Mouse (Mus musculus): ENCODE measurements at regions not wholly inside any gene's neighbourhood (a gene's known extent, or its start where the extent isn't known, plus 50 kb on each side); places are given as distances from the start of the nearest gene placed in this dataset.

DNA sequence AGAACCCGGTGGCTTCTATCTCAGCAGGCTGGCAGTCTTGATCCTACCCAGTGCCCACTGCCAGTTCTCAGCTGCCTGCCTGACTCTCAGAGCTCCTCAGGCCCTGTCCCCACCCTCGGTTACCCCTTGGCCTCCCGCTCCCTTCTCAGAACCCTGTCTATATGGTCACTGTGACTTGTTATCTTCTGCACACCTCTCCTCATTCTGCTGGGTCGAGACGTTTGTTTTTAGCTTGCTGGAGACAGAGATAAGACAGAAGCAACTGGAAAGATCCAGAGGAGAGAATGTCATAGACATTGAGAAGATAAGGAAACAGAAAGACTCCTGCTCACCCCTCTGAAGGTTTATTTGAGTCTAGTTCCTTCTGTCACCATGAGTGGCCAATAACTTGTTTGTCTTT lies 53.8 kb upstream of the Phc1 start:
- DNase-seq (ENCODE audit: low read depth, low spot score), result no peak

DNA sequence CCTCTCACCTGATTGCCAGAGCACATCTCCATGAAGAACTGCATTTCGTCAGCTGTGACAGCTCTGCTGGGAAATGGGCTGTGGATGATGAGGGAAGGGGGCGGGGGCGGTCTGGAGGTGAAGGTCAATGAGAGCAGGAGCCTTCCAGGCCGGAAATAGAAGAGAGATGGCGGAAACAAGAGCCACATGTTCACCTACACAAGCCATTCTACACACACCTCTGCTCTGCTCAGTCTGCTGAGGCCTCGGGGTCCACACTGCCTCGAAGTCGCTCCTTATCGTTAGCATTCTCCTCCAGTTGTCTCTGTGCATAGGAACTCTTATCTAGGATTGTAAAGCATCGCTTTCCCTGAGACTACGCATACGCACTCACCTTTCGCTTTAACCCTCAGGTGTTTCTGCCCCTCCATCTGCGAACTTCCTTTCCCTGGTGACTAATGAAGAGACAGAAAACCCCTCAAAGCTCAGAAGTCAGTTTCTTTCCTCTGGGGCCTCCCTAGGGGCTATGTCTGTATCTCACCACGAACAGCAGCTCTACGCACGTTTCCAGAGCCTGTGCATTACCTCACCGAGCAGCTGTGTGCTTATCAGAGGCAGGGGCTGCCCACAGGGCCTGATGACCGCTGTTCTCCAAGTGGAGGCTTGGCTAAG lies 53.0 kb upstream of the Phc1 start:
- no peak for DNase-seq (ENCODE audit: low read depth, low spot score)

DNA sequence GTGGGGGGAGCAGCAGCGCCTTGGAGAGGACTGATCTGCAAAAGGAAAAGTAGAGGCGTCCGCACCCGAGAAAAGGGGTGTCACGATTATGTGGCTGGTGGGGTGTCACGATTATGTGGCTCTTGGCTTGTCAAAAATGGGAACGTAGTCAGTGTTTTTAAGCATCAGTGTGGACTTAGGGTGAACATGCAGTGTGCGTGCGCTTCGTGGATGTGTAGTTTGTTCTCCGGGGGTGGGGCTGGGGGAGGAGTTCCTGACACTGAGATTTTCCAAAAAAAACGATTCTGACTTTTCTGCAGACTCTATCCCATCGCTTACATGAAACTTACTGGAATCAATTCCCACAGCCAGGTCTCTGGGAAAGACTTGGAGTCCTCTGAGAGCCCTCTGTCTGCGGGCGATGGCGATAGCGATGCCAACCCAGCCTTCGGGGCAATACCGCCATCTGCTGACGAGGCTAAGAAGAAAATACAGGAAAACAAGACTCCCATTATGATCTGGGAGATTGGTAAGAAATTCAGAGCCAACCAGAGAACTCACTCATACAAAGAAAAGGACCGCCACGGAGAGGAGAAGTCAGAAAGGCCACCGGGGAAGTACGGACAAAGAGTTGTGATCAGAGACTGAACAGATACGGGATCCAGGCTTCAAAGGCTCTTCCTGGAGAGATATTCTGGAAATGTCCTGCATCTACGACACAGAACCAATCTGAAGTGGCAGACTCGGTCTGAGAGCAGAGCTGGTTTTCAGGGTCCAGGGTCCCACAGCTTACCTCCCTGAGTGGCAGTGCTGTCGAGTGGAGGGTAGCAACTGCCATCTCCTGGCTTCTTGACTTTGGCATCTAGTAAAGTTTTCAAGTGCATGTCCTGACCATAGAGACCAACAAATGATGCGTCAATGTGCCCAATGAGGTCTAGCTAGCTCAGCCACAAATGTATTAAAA lies 51.6 kb upstream of the Phc1 start:
- peak; percentile 80 for DNase-seq (ENCODE audit: low read depth, low spot score)

DNA sequence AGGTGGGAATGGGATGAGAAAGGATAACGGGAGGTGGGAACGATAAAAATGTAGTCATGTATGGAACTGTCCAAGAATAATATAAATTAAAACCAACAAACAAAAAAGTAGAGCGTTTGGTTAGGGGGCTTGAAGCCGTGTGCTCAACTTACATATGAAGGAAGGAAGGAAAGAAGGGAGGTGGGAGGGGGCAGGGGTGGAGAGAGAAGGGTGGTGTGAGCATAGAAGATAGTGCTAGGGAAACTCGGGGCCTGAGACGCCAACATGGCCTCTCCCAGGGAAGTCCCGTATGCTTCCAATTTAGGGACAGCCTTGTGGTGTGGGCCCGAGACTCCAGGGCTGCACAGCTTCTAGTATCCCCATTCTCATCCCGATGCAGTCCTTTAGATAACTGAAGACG lies 50.8 kb upstream of the Phc1 start:
- no peak for DNase-seq (ENCODE audit: low read depth, low spot score)

DNA sequence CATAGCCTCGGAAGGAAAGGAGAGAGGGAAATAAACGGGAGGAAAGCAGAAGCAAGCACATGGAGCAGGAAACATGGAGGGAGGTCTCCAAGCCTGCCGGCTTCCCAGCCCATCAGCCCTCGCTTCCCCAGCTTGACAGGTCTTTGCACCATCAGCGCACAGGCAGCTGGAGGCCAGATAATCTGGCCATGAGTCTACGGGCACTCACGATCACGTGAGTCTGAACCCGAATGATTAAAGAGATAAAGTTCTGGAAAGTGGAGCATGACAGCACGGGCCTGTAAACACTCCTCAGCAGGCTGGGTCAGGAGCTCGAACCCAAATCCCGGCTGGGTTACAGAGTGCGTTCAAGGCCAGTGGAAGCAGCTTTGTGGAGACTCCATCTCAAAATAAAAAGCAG lies 50.4 kb upstream of the Phc1 start:
- DNase-seq (ENCODE audit: low read depth, low spot score), result no peak

All from 3T3-L1 (cell line).